Mouse (Mus musculus) olfactory bulb, adult 2 months (tissue): Measurements from ENCODE around the gene Slit3. TPM values are rescaled to one million over a fixed set of nuclear protein-coding genes. Genes with fewer than 3 reads are reported as not detected.

Source experiments
- H3K27ac ChIP-seq: fragments of 200-500 bp; 2 replicates; pipeline ENCODE4 v1.5.1; 2012; ENCODE audit warnings: low read depth, low read length; ENCODE audit not compliant: insufficient read depth
- H3K4me1 ChIP-seq: fragments of 200-500 bp; 2 replicates; pipeline ENCODE4 v1.6.1; 2012; ENCODE audit warnings: low read length; ENCODE audit not compliant: control insufficient read depth, insufficient read depth
- H3K4me3 ChIP-seq: fragments of 200-500 bp; 2 replicates; pipeline ENCODE4 v1.5.1; 2012; ENCODE audit warnings: mild to moderate bottlenecking, low read depth, low read length, moderate library complexity; ENCODE audit not compliant: insufficient read depth
- CTCF ChIP-seq: fragments of 200-500 bp; IDR thresholded peaks from 2 replicates; pipeline ENCODE4 v1.5.1; 2012; ENCODE audit warnings: low read depth, mild to moderate bottlenecking, low read length, moderate library complexity; ENCODE audit not compliant: insufficient read depth
- POLR2A ChIP-seq: fragments of 200-500 bp; IDR thresholded peaks from 2 replicates; pipeline ENCODE4 v1.6.1; 2012; ENCODE audit warnings: mild to moderate bottlenecking, low read depth, low read length, moderate library complexity; ENCODE audit not compliant: insufficient read depth
- WGBS: fragments of 180-500 bp; shearing (Covaris S2); methylation state at CpG from one replicate; pipeline ENCODE4 v1.1.7; 2018; 5-methylcytosine and 5-hydroxymethylcytosine counted together
- polyA plus RNA-seq: library from polyadenylated mRNA; stranded (reverse); fragments of >200 nt; gene quantifications from 2 replicates; pipeline ENCODE4 v1.2.4, GENCODE M21; 2012; ENCODE audit warnings: low replicate concordance; ENCODE audit not compliant: missing spikeins, insufficient read depth, insufficient read length

Slit3 gene
- polyA plus RNA-seq, 1 experiment = not detected

DNA sequence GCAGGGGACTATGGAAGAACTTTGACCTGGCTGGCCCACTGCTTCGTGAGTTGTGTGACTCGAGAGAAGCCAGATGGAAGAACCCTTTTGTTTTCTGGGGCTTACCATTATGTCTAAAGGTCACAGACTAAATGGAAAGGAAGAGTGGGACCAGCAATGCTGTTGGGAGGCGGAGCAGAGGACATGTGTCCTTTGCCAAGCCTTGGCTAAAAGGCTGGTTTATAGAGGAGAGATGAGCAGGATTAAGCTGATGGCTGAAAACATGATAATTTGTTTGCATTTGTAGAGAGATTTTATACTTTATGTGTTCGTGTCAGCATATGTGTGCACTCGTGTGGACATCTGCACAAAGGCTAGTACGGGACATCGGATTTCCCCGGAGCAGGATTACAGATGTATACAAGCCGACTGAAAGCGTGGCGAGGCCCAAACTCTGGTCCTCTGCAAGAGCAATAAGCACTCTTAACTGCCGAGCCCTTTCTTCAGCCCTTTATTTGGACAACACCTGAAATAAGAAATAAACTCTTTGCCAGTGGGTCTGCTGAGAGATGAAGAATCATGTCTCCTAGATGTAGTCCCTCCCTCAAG is 197.5 kb downstream of the Slit3 start:
- TF ChIP-seq CTCF (no peak), POLR2A (no peak)
- Histone ChIP-seq H3K4me3 (no peak overlapping the region), H3K4me1 (peaks cover 9% of the 10 kb centered on the region), H3K27ac (no peak overlapping the region)
- WGBS = 89% methylated on average over 12 of the region's 12 CpGs

DNA sequence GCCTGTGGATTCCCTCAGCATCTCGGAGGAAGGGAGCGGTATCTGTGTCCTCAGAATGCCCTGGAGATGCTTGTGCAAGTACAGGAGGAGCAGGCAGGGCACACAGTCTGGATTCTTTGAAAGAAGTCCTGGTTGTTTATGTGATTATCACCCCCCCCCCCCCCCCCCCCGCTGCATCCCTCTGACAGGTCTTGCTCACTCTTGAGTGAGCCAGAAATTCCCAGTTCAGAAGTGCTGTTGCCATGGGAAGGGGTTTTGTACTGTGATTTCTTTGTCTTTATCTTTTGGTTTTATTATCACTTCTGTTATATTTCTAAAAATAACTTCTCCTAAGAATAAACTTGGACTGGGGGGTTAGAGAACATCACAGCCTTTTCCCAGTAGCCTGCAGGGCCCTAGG is 199.5 kb downstream of the Slit3 start:
- Histone ChIP-seq H3K4me3 (no peak overlapping the region), H3K4me1 (peaks cover 9% of the 10 kb centered on the region), H3K27ac (no peak overlapping the region)
- TF ChIP-seq CTCF (no peak), POLR2A (no peak)
- WGBS = 64% methylated on average over 3 of the region's 3 CpGs

DNA sequence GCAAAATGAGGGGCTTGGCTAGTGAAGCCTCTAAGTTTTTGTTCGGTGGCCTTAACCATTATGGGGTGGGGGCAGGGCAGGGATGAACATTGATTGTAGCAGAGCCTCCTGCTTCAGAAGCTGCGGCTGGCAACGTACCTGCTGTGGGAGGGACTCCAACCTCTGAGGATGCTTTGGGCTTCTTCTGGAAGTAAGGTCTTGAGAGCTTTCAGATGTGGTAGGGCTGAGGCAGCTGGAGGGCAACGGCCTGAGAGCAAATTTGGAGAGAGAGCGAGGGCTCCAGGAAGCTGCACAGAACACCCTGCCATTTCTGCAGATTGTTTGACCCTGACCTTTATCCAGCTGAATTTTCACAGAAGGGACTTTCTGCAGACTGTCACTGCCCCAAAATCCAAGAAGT is 203.4 kb downstream of the Slit3 start:
- WGBS = 87% methylated on average over 5 of the region's 5 CpGs
- H3K4me1 ChIP-seq = peaks cover 6% of the 10 kb centered on the region; the same call in 1 of the 2 replicates
- no peak overlapping the region for H3K4me3 ChIP-seq

DNA sequence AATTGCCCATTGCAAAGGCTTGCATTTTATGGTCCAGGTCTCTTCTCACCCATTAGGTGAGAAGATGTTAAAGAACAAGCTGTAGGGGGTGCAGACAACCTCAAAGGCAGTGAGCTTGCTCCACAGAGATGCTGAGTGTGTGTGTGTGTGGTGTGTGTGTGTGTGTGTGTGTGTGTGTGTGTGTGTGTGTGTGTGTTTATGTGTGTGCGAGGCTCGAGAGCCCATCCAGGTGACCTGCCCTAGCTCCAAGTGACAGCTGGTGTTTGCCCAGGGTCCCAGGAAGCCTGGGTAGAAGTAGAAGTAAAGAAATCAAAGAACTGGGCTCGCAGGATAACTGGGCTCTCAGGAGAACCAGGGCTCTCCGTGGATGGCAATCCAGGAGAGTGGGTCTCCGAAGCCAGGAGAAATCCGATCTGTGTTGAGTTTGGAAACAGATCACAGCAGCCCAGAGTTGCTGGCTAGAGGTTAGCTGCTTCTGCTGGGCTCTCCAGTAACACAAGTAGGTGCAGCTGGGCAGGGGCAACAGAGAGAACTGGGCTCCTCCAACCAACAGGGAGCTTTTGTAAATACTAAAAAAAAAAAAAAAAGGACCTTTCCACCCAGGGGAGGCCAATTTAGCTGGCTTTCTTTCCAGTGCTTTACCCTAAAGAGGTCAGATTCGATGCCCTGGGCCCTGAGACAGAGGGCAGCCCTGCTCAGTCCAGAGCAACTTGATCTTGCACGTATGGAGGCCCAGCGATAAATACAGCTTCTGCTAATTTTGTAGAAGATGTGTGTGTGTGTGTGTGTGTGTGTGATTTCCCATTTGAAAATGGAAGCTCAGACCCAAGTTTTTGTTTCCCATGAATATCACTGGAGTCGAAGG is 204.3 kb downstream of the Slit3 start:
- WGBS = 78% methylated on average over 10 of the region's 10 CpGs
- Histone ChIP-seq H3K27ac (no peak overlapping the region), H3K4me1 (peaks cover 1% of the 10 kb centered on the region; the same call in 1 of the 2 replicates), H3K4me3 (no peak overlapping the region)
- TF ChIP-seq POLR2A (no peak), CTCF (no peak)

More for the DNA sequence above, 203.4 kb downstream of the Slit3 start:
- no peak for TF ChIP-seq CTCF
- TF ChIP-seq POLR2A = no peak
- no peak overlapping the region for H3K27ac ChIP-seq

DNA sequence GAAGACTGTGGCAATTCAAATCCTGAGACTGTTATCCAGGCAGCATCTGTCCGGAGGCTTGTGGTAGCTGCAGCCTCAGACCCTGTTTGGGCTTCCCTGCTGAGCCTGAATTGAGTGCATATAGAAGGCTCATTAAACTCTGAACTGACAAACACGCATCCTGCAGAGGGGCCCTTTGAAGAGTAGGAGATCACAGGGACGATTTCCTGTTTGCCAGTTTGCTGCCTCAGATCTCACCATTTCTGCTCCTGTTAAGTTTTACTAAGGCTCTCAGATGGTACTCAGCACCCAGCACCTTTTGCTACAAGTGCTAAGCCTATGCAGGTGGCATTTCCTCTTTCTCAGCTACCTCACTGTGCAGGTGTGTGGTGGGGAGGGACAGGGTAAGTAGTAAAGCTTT is 205.3 kb downstream of the Slit3 start:
- TF ChIP-seq POLR2A (no peak), CTCF (no peak)
- Histone ChIP-seq H3K4me3 (no peak overlapping the region), H3K4me1 (no peaks in the 10 kb centered on the region), H3K27ac (no peak overlapping the region)
- WGBS = 58% methylated on average over 3 of the region's 3 CpGs

DNA sequence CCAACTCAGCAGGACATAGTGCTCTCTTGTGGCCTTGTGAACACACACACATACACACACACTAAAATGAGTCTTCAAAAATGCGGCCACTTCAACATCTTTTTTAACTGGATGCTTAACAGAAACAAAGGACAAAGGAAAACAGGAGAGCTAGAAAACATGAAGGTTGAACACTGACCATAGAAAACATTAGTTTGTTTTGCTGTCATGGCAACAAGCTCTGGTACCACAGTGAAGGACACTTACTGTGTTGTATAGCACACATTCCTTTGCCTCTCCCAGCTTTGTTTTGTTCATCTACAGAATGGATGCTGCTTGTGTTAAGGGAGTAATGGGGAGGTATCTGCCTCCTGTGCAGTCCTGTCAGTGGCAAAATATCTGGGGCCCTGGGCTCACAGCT is 206.9 kb downstream of the Slit3 start:
- Histone ChIP-seq H3K4me3 (no peak overlapping the region), H3K4me1 (no peaks in the 10 kb centered on the region), H3K27ac (no peak overlapping the region)
- 85% methylated on average over 1 of the region's 1 CpGs for WGBS
- no peak for TF ChIP-seq CTCF
- TF ChIP-seq POLR2A = no peak

DNA sequence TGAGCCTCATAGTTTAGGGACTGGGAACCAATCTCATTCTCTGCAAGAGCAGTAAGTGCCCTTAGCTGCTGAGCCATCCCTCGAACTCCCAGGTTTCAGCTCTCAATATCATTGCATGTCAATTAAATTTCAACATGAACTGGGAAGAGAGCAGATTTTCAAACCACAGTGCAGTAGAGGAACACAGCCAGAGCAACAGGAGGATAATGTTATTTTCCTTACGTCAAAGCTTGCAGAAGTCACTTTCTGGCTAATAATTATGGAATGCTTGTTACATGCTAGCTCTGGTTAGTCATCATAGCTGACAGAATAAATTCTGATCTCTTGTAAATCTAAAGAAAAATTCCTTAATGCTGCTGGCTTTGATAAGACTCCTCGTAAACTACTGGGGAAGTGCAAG is 210.5 kb downstream of the Slit3 start:
- Histone ChIP-seq H3K27ac (no peak overlapping the region), H3K4me3 (no peak overlapping the region), H3K4me1 (no peaks in the 10 kb centered on the region)
- no peak for TF ChIP-seq CTCF
- 84% methylated on average over 3 of the region's 3 CpGs for WGBS

DNA sequence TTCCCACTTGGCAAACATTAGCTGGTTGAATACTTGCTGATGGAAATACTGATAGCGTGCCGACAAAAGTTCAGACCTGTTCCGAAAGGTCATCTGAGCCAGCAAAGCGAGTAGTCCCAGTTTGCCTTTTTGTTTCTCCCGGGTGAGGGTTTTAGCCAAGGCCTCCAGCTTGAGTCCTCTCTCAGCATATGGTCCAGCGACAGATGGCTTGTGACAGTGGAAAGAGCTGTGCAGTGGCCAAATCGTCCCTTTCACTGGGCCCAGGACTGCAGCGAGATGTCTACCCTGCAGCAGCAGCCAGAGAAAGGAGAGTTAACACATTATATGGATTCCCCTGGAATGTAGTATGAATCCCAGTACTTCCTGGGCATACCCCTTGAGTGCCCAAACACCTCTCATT is 215.5 kb downstream of the Slit3 start:
- no peak overlapping the region for H3K4me3 ChIP-seq
- WGBS = 94% methylated on average over 8 of the region's 8 CpGs
- no peak overlapping the region for H3K27ac ChIP-seq
- peaks cover 7% of the 10 kb centered on the region; the same call in 1 of the 2 replicates for H3K4me1 ChIP-seq
- no peak for TF ChIP-seq POLR2A
- no peak for TF ChIP-seq CTCF

DNA sequence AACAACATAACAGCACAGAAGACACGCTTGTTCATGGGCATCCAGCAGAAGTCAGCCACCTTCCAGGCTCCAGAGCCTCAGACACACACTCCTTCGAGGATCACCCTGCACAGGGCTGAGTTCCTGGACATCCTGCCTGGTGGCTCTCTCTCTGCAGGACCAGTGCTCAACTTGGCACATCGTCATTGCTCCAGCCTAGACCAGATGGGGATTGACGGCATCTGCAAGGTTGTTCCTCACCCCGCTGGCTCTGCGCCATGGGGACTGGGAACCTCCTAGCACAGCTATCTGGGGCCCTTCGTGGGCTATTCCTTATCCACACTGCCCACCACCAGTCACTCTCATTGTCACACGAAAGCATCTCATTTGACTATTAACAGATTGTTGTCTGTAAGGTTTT is 216.5 kb downstream of the Slit3 start:
- H3K27ac ChIP-seq = no peak overlapping the region
- WGBS = 80% methylated on average over 8 of the region's 8 CpGs
- H3K4me3 ChIP-seq = no peak overlapping the region
- H3K4me1 ChIP-seq = peaks cover 7% of the 10 kb centered on the region; the same call in 1 of the 2 replicates
- TF ChIP-seq POLR2A (no peak), CTCF (no peak)
